Mouse (Mus musculus) forebrain, embryonic 10.5 days (tissue): Measurements from ENCODE around the gene Colca2. TPM values are rescaled to one million over a fixed set of nuclear protein-coding genes. Genes with fewer than 3 reads are reported as not detected.

Experiments used
- DNase-seq: peaks from one replicate; pipeline ENCODE4 v3.0.0-alpha.2; 2017; ENCODE audit warnings: low spot score; ENCODE audit errors: extremely low spot score
- H3K27ac ChIP-seq: fragments of 300-500 bp; sonication (generic); 2 replicates; pipeline ENCODE4 v1.5.1; 2016; ENCODE audit warnings: mild to moderate bottlenecking
- H3K27me3 ChIP-seq: fragments of 300-500 bp; sonication (generic); 2 replicates; pipeline ENCODE4 v1.6.1; 2016; ENCODE audit warnings: mild to moderate bottlenecking; ENCODE audit not compliant: poor library complexity, severe bottlenecking
- H3K36me3 ChIP-seq: fragments of 300-500 bp; sonication (generic); replicated peaks from 2 replicates; pipeline ENCODE4 v1.6.1; 2016; ENCODE audit warnings: mild to moderate bottlenecking, moderate library complexity
- H3K4me1 ChIP-seq: fragments of 300-500 bp; sonication (generic); 2 replicates; pipeline ENCODE4 v1.6.1; 2016
- H3K4me3 ChIP-seq: fragments of 300-500 bp; sonication (generic); 2 replicates; pipeline ENCODE4 v1.5.1; 2016; ENCODE audit warnings: mild to moderate bottlenecking, moderate library complexity
- H3K9me3 ChIP-seq: fragments of 300-500 bp; sonication (generic); 2 replicates; pipeline ENCODE4 v1.6.1; 2016; ENCODE audit warnings: mild to moderate bottlenecking, moderate library complexity
- WGBS: fragments of 180-500 bp; shearing (Covaris S2); methylation state at CpG from one replicate; pipeline ENCODE4 v1.1.7; 2016; 5-methylcytosine and 5-hydroxymethylcytosine counted together
- polyA plus RNA-seq: library from polyadenylated mRNA; unstranded; fragments of >200 nt; fragmentation: Nextera tagmentation; extraction: Ambion mirVana; gene quantifications from 2 replicates; pipeline ENCODE4 v1.2.1, GENCODE M21; 2016

Gene Colca2
- 1.6 and 1.8 TPM in 2 replicates for polyA plus RNA-seq

- no peaks in the 10 kb centered on the region for H3K9me3 ChIP-seq
- peaks cover 28% of the 10 kb centered on the region for H3K4me1 ChIP-seq
- peak within 1 kb of the TSS; percentile 70 for H3K4me3 ChIP-seq
- under 1% methylated on average over 53 of the region's 53 CpGs for WGBS
- H3K36me3 ChIP-seq, result no peaks in the 10 kb centered on the region
- H3K27me3 ChIP-seq, result peaks cover 52% of the 10 kb centered on the region
- peak within 1 kb of the TSS; percentile 86 for H3K27ac ChIP-seq
- DNase-seq, result peak; percentile 83
These were observed at the start of gene Colca2 for GRCm38 (mm10) chr9:51278500-51279381. Gene Colca2 (minus strand): TSS chr9:51278569.

DNA sequence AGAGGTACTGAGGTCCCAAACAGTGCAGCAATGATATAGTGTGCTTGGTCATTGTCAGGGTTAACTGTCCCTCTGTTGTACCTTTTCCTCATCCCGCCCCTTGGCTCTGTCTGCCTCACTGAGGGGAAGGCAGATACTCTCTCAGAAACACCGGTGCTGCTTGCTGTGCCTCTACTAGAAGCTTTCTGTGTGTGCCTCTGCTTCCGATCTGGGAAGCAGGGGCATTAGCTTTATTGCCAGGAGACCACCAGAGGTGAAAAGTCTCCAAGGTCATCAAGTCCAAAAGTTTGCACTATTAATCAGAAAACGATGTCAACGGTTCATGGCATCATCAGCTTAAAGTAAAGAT is 49.2 kb upstream of the Colca2 start:
- Histone ChIP-seq H3K4me3 (no peak overlapping the region), H3K27ac (no peak overlapping the region), H3K36me3 (no peaks in the 10 kb centered on the region), H3K4me1 (no peaks in the 10 kb centered on the region), H3K27me3 (no peaks in the 10 kb centered on the region), H3K9me3 (no peaks in the 10 kb centered on the region)
- 89% methylated on average over 5 of the region's 5 CpGs for whole genome bisulfite sequencing
- DNase-seq, result no peak

DNA sequence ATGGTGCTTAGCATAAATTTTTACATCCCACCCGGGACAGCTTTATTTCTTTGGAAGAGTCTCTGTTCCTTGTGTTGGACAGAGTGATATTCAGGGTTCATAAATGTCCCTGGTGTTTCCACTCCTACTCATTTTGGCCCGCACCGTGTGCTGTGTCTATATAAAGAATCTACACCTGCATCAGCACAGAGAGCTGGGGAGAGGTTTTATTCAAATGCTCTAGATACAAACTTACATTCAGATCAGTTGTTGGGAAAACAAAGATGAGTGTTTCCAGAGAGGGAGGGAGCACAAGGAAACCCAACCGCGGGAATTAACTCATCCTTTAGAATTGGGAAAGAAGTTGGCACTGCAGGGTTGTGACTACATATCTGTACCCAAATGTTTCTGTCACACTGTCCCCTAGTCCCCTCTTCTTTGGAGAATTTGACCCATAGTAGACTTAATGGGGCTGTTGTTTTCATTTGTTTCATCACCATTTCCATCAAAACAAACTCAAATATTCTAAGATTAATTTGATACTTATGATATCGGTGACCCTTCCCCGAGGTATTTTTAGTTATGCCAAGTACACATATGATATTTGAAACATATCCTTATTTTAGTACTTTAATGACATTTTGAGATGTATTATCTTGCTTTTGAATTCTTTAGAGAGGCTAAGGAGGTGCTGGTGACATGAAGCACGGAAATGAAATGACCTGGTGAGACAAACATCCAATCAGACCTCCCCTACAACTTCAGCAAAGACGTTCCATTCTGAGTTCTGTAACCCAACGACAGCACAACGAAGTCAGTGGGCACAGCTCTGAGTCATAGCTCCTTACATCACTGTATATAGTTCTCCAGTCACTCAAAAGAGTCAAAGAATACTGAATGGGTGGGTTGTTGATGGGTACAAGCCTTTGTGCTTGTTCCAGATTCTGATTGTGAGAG is 48.5 kb upstream of the Colca2 start:
- no peak overlapping the region for H3K27ac ChIP-seq
- no peaks in the 10 kb centered on the region for H3K36me3 ChIP-seq
- no peaks in the 10 kb centered on the region for H3K9me3 ChIP-seq
- H3K4me3 ChIP-seq, result no peak overlapping the region
- no peaks in the 10 kb centered on the region for H3K4me1 ChIP-seq
- H3K27me3 ChIP-seq, result no peaks in the 10 kb centered on the region
- DNase-seq, result no peak
- WGBS, result 91% methylated on average over 11 of the region's 11 CpGs

DNA sequence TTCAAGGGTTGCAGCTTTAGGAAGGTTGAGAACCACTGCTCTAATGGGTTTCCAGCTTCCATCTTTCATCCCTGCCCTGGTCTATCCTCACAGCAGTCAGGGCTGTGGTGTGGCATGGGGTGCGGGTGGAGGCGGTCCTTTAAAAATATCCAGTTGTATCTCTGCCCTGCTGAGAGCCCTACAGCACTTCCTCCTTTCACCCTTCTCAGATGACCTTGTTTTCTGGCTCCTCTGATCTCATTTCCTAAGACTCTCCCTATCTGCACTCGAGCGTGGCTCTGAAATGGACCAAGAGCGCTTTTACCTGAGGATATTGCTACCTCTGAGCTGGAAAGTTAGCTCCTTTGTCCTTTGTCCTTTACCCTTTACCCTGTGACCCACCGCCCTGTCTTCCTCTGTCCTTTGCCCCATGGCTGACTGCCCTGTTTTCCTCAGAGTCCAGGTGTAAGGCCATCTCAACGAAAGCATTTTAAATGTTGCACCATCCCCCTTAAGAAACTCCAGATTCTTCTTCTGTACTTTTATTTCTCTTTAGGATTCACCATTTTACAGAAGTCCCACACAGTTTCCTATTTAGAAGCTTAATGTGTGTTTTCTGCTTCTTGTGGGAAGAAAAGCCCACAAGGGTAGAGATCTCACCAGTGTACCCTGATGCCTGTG is 46.2 kb upstream of the Colca2 start:
- no peaks in the 10 kb centered on the region for H3K27me3 ChIP-seq
- no peaks in the 10 kb centered on the region for H3K36me3 ChIP-seq
- no peaks in the 10 kb centered on the region for H3K9me3 ChIP-seq
- H3K4me3 ChIP-seq, result no peak overlapping the region
- no peak for DNase-seq
- no peaks in the 10 kb centered on the region for H3K4me1 ChIP-seq
- 86% methylated on average over 7 of the region's 7 CpGs for WGBS
- H3K27ac ChIP-seq, result no peak overlapping the region

- WGBS, result 87% methylated on average over 1 of the region's 1 CpGs
- no peaks in the 10 kb centered on the region for H3K36me3 ChIP-seq
- H3K4me1 ChIP-seq, result no peaks in the 10 kb centered on the region
- H3K27ac ChIP-seq, result no peak overlapping the region
- H3K9me3 ChIP-seq, result no peaks in the 10 kb centered on the region
- no peak overlapping the region for H3K4me3 ChIP-seq
- no peak for DNase-seq
- H3K27me3 ChIP-seq, result no peaks in the 10 kb centered on the region
These were observed 41.7 kb upstream of the Colca2 start for GRCm38 (mm10) chr9:51320096-51320495.

DNA sequence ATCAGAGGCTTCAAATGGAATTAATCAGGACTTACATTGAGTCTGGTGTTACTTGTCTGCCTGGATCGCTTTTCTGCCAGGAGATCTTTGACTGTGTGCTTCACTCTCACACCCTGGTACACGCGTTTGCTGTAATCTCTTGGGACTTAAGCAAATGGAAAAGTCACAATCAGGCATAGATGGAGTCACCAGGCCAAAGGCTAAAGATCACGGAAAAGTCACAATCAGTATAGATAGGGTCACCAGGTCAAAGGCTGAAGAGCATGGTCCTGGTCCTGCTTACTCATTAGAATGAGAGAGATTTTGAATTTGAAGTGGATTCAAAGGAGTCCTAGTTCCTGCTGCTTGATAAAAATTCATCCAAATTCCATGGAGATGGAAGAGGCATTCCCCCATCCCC is 39.9 kb upstream of the Colca2 start:
- no peak for DNase-seq
- Histone ChIP-seq H3K27ac (no peak overlapping the region), H3K27me3 (no peaks in the 10 kb centered on the region), H3K9me3 (no peaks in the 10 kb centered on the region), H3K36me3 (no peaks in the 10 kb centered on the region), H3K4me3 (no peak overlapping the region), H3K4me1 (no peaks in the 10 kb centered on the region)
- 90% methylated on average over 4 of the region's 4 CpGs for WGBS

GRCm38 (mm10) chr9:51317322-51317721 is 39.0 kb upstream of the Colca2 start:
- DNase-seq, result no peak
- no peak overlapping the region for H3K4me3 ChIP-seq
- H3K4me1 ChIP-seq, result no peaks in the 10 kb centered on the region
- H3K9me3 ChIP-seq, result no peaks in the 10 kb centered on the region
- WGBS, result 92% methylated on average over 4 of the region's 4 CpGs
- H3K27me3 ChIP-seq, result no peaks in the 10 kb centered on the region
- H3K36me3 ChIP-seq, result no peaks in the 10 kb centered on the region
- no peak overlapping the region for H3K27ac ChIP-seq

DNA sequence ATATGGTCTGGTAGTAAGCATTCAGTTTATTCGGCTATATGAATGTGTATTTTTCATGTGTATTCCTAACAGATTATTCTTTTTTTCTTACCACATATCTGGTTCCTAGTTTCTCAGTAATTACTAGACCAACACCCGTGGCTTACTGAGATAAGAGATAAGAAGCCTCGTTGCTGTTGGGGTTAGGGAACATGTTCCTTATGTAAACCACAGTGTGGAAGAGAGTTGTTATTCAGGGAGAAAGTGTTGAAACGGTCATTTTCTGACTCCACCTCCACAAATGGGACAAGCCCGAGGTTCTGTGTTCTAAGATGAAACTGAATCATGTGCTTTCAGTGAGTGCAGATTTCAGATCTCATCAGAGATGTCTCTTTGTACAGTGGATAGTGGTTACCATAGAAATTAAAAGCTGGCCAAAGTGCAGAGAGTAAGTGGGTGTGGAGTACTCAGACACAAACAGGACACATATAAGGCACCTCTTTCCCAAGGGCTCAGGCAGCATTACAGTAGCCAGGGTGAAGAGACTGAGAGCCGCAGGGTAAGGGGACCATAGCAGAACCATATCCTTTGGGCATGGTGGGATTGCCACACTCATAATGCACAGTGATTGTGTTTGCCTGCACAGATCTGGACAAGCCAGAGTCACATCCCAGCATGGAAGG is 37.2 kb upstream of the Colca2 start:
- Histone ChIP-seq H3K4me1 (no peaks in the 10 kb centered on the region), H3K9me3 (no peaks in the 10 kb centered on the region), H3K4me3 (no peak overlapping the region), H3K36me3 (no peaks in the 10 kb centered on the region), H3K27ac (no peak overlapping the region), H3K27me3 (no peaks in the 10 kb centered on the region)
- DNase-seq, result no peak
- WGBS, result 82% methylated on average over 6 of the region's 6 CpGs

GRCm38 (mm10) chr9:51312554-51313317 is 34.4 kb upstream of the Colca2 start:
- H3K36me3 ChIP-seq, result no peaks in the 10 kb centered on the region
- no peak overlapping the region for H3K4me3 ChIP-seq
- no peak for DNase-seq
- H3K27me3 ChIP-seq, result no peaks in the 10 kb centered on the region
- no peaks in the 10 kb centered on the region for H3K4me1 ChIP-seq
- H3K9me3 ChIP-seq, result no peaks in the 10 kb centered on the region
- 82% methylated on average over 18 of the region's 18 CpGs for WGBS
- no peak overlapping the region for H3K27ac ChIP-seq

DNA sequence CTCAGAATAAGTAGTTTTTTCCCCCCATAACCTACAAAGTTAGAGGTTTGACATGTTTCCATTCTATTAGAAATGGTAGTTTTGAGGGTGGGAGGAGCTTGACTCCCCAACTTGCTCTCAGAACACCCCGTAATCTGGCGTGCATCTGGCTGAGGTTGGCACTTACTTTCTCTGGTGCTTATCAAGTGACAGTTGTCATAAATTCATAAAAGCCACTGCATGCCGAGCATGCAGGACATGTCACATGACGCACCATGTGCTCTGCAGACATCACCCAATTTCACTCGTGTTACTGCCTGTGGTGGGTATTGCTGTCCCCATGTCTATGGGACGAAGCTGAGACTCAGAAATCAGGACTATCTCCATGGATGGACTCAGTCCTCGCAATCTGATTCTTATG is 32.1 kb upstream of the Colca2 start:
- Histone ChIP-seq H3K9me3 (no peaks in the 10 kb centered on the region), H3K27me3 (no peaks in the 10 kb centered on the region), H3K36me3 (no peaks in the 10 kb centered on the region), H3K4me3 (no peak overlapping the region), H3K4me1 (0 out of 2 replicates have a peak, but pooled peaks cover under 1% of the 10 kb centered on the region), H3K27ac (no peak overlapping the region)
- DNase-seq, result no peak
- WGBS, result 91% methylated on average over 7 of the region's 7 CpGs

DNA sequence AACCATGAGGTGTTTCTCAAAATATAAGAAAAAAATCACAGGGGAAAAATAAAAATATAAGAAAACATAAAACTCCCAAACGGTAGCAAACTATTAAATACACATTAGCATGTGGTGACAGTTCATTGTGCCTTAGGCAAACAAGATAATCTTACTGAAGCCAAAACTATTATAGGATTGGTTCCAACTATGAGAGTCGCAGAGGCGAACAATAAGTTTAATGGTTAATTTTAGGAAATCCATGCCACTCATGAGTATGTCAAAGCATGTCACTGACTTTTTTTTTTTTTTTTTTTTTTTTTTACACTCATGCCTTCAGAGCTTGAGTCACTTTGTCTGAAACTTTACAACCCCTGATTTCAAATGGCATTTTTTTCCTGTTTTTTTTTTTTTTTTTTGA is 28.0 kb upstream of the Colca2 start:
- H3K4me3 ChIP-seq, result no peak overlapping the region
- no peaks in the 10 kb centered on the region for H3K27me3 ChIP-seq
- DNase-seq, result no peak
- WGBS, result 93% methylated on average over 3 of the region's 3 CpGs
- 0 out of 2 replicates have a peak, but pooled peaks cover 4% of the 10 kb centered on the region for H3K4me1 ChIP-seq
- no peaks in the 10 kb centered on the region for H3K36me3 ChIP-seq
- H3K9me3 ChIP-seq, result no peaks in the 10 kb centered on the region
- no peak overlapping the region for H3K27ac ChIP-seq
